Mouse (Mus musculus): ENCODE data around the gene Rhbdd1.

DNA sequence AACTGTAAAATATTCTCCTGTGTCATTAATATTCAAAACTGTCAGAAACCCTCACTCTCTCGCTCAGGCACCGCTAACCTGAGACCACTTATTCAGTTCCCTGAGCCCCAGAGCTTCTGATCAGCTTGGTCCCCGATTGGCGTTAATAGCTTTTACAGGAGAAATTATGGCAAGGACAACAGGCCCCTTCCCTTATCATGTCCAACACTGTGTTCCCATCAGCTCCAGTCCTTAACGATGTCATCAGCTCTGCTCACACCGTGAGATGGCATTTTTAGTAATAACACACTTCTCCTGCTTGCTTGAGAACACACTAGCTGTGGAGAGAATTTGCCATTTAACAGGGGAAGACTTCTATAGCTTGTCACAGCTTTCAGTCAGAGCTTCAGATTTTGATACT lies 48.2 kb downstream of the Rhbdd1 start:
- TF ChIP-seq CTCF (IDR thresholded peaks at IDR 0.05; ENCODE audit: control insufficient read depth, insufficient read depth, insufficient read length) (no peak), MYOD1 (IDR thresholded peaks at IDR 0.05; ENCODE audit: control insufficient read depth, insufficient read length, low read depth) (no peak)

All from C2C12 (cell line).